Mouse (Mus musculus) liver, postnatal 0 days (tissue): ENCODE data around the gene Magix. TPM values are rescaled to one million over a fixed set of nuclear protein-coding genes. Genes with fewer than 3 reads are reported as not detected.

ENCODE experiments used
- ATAC-seq: fragments of 200-750 bp; cut with Nextera tagmentation; 2 replicates; pipeline ENCODE4 v1.8.0; 2017; ENCODE audit warnings: mild to moderate bottlenecking, moderate library complexity
- DNase-seq: peaks from one replicate; pipeline ENCODE4 v3.0.0-alpha.2; 2016
- H3K27ac ChIP-seq: fragments of 300-500 bp; sonication (generic); 2 replicates; pipeline ENCODE4 v1.5.1; 2014; ENCODE audit warnings: antibody characterized with exemption, moderate library complexity, mild to moderate bottlenecking, low read depth
- H3K27me3 ChIP-seq: fragments of 300-500 bp; sonication (generic); 2 replicates; pipeline ENCODE4 v1.6.1; 2014; ENCODE audit warnings: low read length, control low read depth, mixed read lengths; ENCODE audit not compliant: insufficient read depth
- H3K36me3 ChIP-seq: fragments of 300-500 bp; sonication (generic); replicated peaks from 2 replicates; pipeline ENCODE4 v1.6.1; 2014; ENCODE audit warnings: mild to moderate bottlenecking, control low read depth, low read length, moderate library complexity, mixed read lengths; ENCODE audit not compliant: insufficient read depth
- H3K4me1 ChIP-seq: fragments of 300-500 bp; sonication (generic); 2 replicates; pipeline ENCODE4 v1.6.1; 2014; ENCODE audit warnings: antibody characterized with exemption, mild to moderate bottlenecking, control low read depth; ENCODE audit not compliant: insufficient read depth
- H3K4me2 ChIP-seq: fragments of 300-500 bp; sonication (generic); 2 replicates; pipeline ENCODE4 v1.6.1; 2014; ENCODE audit warnings: low read depth, mild to moderate bottlenecking, low read length, moderate library complexity, mixed read lengths
- H3K4me3 ChIP-seq: fragments of 300-500 bp; sonication (generic); 2 replicates; pipeline ENCODE4 v1.5.1; 2014; ENCODE audit warnings: low read depth, low read length
- H3K9ac ChIP-seq: fragments of 300-500 bp; sonication (generic); replicated peaks from 2 replicates; pipeline ENCODE4 v1.6.1; 2014; ENCODE audit warnings: mild to moderate bottlenecking, moderate library complexity
- H3K9me3 ChIP-seq: fragments of 300-500 bp; sonication (generic); 2 replicates; pipeline ENCODE4 v1.6.1; 2016; ENCODE audit warnings: mild to moderate bottlenecking, control low read depth, low read length, mixed read lengths
- CTCF ChIP-seq: sonication (generic); IDR thresholded peaks from 2 replicates; pipeline ENCODE4 v1.5.1; 2016; ENCODE audit warnings: antibody characterized with exemption, low read depth
- EP300 ChIP-seq: IDR thresholded peaks from 2 replicates; pipeline ENCODE4 v1.6.1; 2016; ENCODE audit warnings: antibody characterized with exemption, low read depth, mild to moderate bottlenecking
- WGBS: fragments of 180-500 bp; shearing (Covaris S2); extraction: QIAGEN DNeasy Blood & Tissue Kit; methylation state at CpG from one replicate; pipeline ENCODE4 v1.1.7; 2014; ENCODE audit not compliant: insufficient replicate concordance; 5-methylcytosine and 5-hydroxymethylcytosine counted together
- polyA plus RNA-seq: library from polyadenylated mRNA; unstranded; fragments of >200 nt; fragmentation: Nextera tagmentation; extraction: Ambion mirVana; gene quantifications from 2 replicates; pipeline ENCODE4 v1.2.1, GENCODE M21; 2015

Magix gene
- polyA plus RNA-seq, 1 experiment from 2014 or later, result 2.4 TPM

GRCm38 (mm10) chrX:7696954-7697381, 15.9 kb upstream of the Magix start, which contains the start of gene Gpkow:
Gpkow (plus strand) TSS chrX:7697131.
- peak within 1 kb of the TSS; percentile 69 for H3K4me3 ChIP-seq
- H3K4me2 ChIP-seq, result peak within 1 kb of the TSS; percentile 70
- peaks cover 4% of the 10 kb centered on the region; the same call in 1 of the 2 replicates for H3K4me1 ChIP-seq
- peak within 1 kb of the TSS; percentile 77 for H3K9ac ChIP-seq
- no peaks in the 10 kb centered on the region for H3K9me3 ChIP-seq
- ATAC-seq, result peak; percentile 97
- TF ChIP-seq CTCF, result no peak
- no peak for TF ChIP-seq EP300
- H3K27ac ChIP-seq, result peak within 1 kb of the TSS; percentile 67
- DNase-seq, result peak; percentile 82
- 10% methylated on average over 33 of the region's 33 CpGs for WGBS
- no peaks in the 10 kb centered on the region for H3K27me3 ChIP-seq
- peaks cover 3% of the 10 kb centered on the region; the same call in 1 of the 2 replicates for H3K36me3 ChIP-seq

GRCm38 (mm10) chrX:7696520-7696919, 15.5 kb upstream of the Magix start:
- Histone ChIP-seq H3K27ac (no peak overlapping the region), H3K4me2 (peak overlapping the region; percentile 44; the same call in 1 of the 2 replicates), H3K4me3 (peak overlapping the region; percentile 69; the same call in 1 of the 2 replicates), H3K4me1 (peaks cover 4% of the 10 kb centered on the region; the same call in 1 of the 2 replicates), H3K9ac (no peak overlapping the region), H3K36me3 (peaks cover 3% of the 10 kb centered on the region; the same call in 1 of the 2 replicates), H3K9me3 (no peaks in the 10 kb centered on the region), H3K27me3 (no peaks in the 10 kb centered on the region)
- DNase-seq (no peak), ATAC-seq (peak; percentile 24)
- no peak for TF ChIP-seq CTCF
- no peak for TF ChIP-seq EP300
- 37% methylated on average over 6 of the region's 6 CpGs for WGBS

GRCm38 (mm10) chrX:7692862-7693261, 11.8 kb upstream of the Magix start:
- 0 out of 2 replicates have a peak, but pooled peaks cover 4% of the 10 kb centered on the region for H3K4me1 ChIP-seq
- DNase-seq (peak; percentile 43), ATAC-seq (no peak)
- no peak overlapping the region for H3K4me3 ChIP-seq
- peak; percentile 65 for TF ChIP-seq CTCF
- no peak for TF ChIP-seq EP300
- 37% methylated on average over 4 of the region's 4 CpGs for WGBS
- no peaks in the 10 kb centered on the region for H3K36me3 ChIP-seq
- no peak overlapping the region for H3K27ac ChIP-seq
- H3K9ac ChIP-seq, result no peak overlapping the region
- no peak overlapping the region for H3K4me2 ChIP-seq
- H3K9me3 ChIP-seq, result no peaks in the 10 kb centered on the region
- no peaks in the 10 kb centered on the region for H3K27me3 ChIP-seq

- TF ChIP-seq EP300 (no peak), CTCF (no peak)
- Histone ChIP-seq H3K4me2 (no peak overlapping the region), H3K27ac (no peak overlapping the region), H3K9me3 (no peaks in the 10 kb centered on the region), H3K9ac (no peak overlapping the region), H3K36me3 (no peaks in the 10 kb centered on the region), H3K27me3 (no peaks in the 10 kb centered on the region), H3K4me1 (no peaks in the 10 kb centered on the region), H3K4me3 (no peak overlapping the region)
- 59% methylated on average over 3 of the region's 3 CpGs for WGBS
- ATAC-seq (no peak), DNase-seq (no peak)
These were observed 9.4 kb upstream of the Magix start for GRCm38 (mm10) chrX:7690486-7690885.

- Histone ChIP-seq H3K27ac (no peak overlapping the region), H3K4me3 (no peak overlapping the region), H3K36me3 (no peaks in the 10 kb centered on the region), H3K9ac (no peak overlapping the region), H3K4me2 (no peak overlapping the region), H3K4me1 (no peaks in the 10 kb centered on the region), H3K27me3 (no peaks in the 10 kb centered on the region), H3K9me3 (no peaks in the 10 kb centered on the region)
- no peak for ATAC-seq
- DNase-seq, result no peak
- no peak for TF ChIP-seq CTCF
- TF ChIP-seq EP300, result no peak
- WGBS, result 76% methylated on average over 2 of the region's 2 CpGs
These were observed 7.3 kb upstream of the Magix start for GRCm38 (mm10) chrX:7688321-7688720.

- Histone ChIP-seq H3K4me2 (peak overlapping the region; percentile 70), H3K27me3 (no peaks in the 10 kb centered on the region), H3K36me3 (no peaks in the 10 kb centered on the region), H3K9me3 (no peaks in the 10 kb centered on the region), H3K27ac (no peak overlapping the region), H3K4me1 (no peaks in the 10 kb centered on the region; the same call in 1 of the 2 replicates), H3K4me3 (peak overlapping the region; percentile 29), H3K9ac (no peak overlapping the region)
- TF ChIP-seq CTCF (no peak), EP300 (no peak)
- no peak for DNase-seq
- peak; percentile 9 for ATAC-seq
- WGBS, result 21% methylated on average over 12 of the region's 12 CpGs
These were observed 1.0 kb downstream of the Magix start for GRCm38 (mm10) chrX:7680057-7680412.
